Mouse (Mus musculus): Measurements from ENCODE around the gene Pgm2l1. TPM values are rescaled to one million over a fixed set of nuclear protein-coding genes. Genes with fewer than 3 reads are reported as not detected.

Pgm2l1 gene
- polyA plus RNA-seq (2012; rRNA removed; ENCODE audit: low replicate concordance), result 2.1 and 3.4 TPM in 2 replicates

DNA sequence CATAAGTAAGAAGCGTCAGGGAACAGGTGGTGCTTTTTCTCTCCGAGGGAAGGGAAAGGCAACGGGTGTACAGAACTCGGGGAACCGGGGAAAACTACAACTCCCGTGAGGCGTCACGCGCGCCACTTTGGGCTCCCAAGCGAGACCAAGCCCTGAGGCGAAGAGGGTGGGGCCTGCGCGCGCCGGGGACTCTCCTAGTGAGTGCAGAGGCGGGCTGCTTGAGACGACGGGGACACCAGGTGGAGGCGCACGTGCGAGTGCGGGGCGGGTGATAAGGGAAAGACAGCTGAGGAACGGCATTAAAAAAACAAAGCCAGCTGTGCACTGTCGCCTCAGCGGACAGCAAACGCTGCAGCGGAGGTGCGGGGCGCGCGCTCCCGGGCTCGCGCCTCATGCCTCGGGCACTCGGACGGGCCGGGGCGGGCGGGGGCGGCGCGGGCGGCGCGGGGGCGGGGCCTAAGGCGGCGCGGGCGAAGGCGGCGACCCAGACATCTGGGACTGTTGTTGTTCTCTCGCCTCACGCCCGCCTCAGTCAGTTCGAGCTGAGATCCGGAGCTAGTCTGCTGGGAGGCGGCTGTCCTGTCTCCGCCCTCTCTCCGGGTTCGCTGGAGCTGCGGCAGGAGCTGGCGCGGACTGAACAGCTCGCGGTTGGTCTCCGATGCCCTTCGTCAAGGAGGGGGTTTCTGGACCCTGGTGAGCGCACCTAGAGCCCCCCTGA, at the start of gene Pgm2l1:
Pgm2l1 (plus strand) TSS at position 237 of the 718 bp plus-strand sequence.

DNA sequence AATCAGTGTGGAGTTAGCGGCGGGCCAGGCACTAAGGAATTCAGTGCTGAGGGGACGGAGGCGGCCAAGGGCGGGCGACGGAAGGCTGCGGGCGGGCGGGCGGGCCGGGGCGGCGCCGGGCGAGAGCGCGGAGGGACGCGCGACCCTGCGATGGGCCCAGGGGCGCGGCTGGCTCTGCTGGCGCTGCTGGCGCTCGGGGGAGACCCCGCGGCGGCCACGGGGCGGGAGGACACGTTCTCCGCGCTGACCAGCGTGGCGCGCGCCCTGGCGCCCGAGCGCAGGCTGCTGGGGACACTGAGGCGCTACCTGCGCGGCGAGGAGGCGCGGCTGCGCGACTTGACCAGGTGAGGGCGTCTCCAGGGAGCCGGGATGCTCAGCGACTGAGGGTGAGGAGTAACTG, 58.2 kb downstream of the Pgm2l1 start, which contains the start of gene P4ha3:
P4ha3 (plus strand) TSS at position 138 of the 400 bp plus-strand sequence.

Other genes starting within 250 kb of the Pgm2l1 start
- gene Rnf169, start 246.9 kb upstream of the Pgm2l1 start, polyA plus RNA-seq (2012; rRNA removed; ENCODE audit: low replicate concordance), result 4.0 and 8.5 TPM in 2 replicates
- gene Chrdl2, start 221.2 kb upstream of the Pgm2l1 start, polyA plus RNA-seq (2012; rRNA removed; ENCODE audit: low replicate concordance), result 0.07 and 46.7 TPM in 2 replicates
- 5.2 and 11.5 TPM in 2 replicates for gene Pold3, start 105.8 kb upstream of the Pgm2l1 start, polyA plus RNA-seq (2012; rRNA removed; ENCODE audit: low replicate concordance)
- gene Lipt2, start 68.1 kb upstream of the Pgm2l1 start, polyA plus RNA-seq (2012; rRNA removed; ENCODE audit: low replicate concordance), result 7.0 and 11.8 TPM in 2 replicates
- 11.4 and 18.2 TPM in 2 replicates for gene Kcne3, start 50.9 kb upstream of the Pgm2l1 start, polyA plus RNA-seq (2012; rRNA removed; ENCODE audit: low replicate concordance)
- 0.85 and 5.2 TPM in 2 replicates for gene P4ha3, start 58.1 kb downstream of the Pgm2l1 start, polyA plus RNA-seq (2012; rRNA removed; ENCODE audit: low replicate concordance)
- 14.4 and 26.3 TPM in 2 replicates for gene C2cd3, start 144.8 kb downstream of the Pgm2l1 start, polyA plus RNA-seq (2012; rRNA removed; ENCODE audit: low replicate concordance)
- gene Ppme1, start 144.9 kb downstream of the Pgm2l1 start, polyA plus RNA-seq (2012; rRNA removed; ENCODE audit: low replicate concordance), result 67.9 and 96.9 TPM in 2 replicates
- gene Ucp3, start 245.6 kb downstream of the Pgm2l1 start, polyA plus RNA-seq (2012; rRNA removed; ENCODE audit: low replicate concordance), result 23.2 and 53.9 TPM in 2 replicates